Mouse (Mus musculus) lung, postnatal 0 days (tissue): ENCODE measurements around the gene Smad1. TPM values are rescaled to one million over a fixed set of nuclear protein-coding genes. Genes with fewer than 3 reads are reported as not detected.

ENCODE experiments used
- ATAC-seq: fragments of 200-750 bp; cut with Nextera tagmentation; 2 replicates; pipeline ENCODE4 v1.8.0; 2017; ENCODE audit warnings: moderate library complexity
- DNase-seq: peaks from one replicate; pipeline ENCODE4 v3.0.0-alpha.2; 2016; ENCODE audit warnings: low spot score
- H3K27ac ChIP-seq: fragments of 300-500 bp; sonication (generic); 2 replicates; pipeline ENCODE4 v1.5.1; 2014; ENCODE audit warnings: antibody characterized with exemption, mild to moderate bottlenecking, low read length, mixed read lengths
- H3K27me3 ChIP-seq: fragments of 300-500 bp; sonication (generic); replicated peaks from 2 replicates; pipeline ENCODE4 v1.6.1; 2014; ENCODE audit warnings: low read length, mixed read lengths; ENCODE audit not compliant: insufficient read depth
- H3K36me3 ChIP-seq: fragments of 300-500 bp; sonication (generic); 2 replicates; pipeline ENCODE4 v1.6.1; 2014; ENCODE audit warnings: low read length, mixed read lengths; ENCODE audit not compliant: insufficient read depth
- H3K4me1 ChIP-seq: fragments of 300-500 bp; sonication (generic); 2 replicates; pipeline ENCODE4 v1.6.1; 2014; ENCODE audit warnings: antibody characterized with exemption, low read depth, low read length, mixed read lengths; ENCODE audit not compliant: insufficient read depth
- H3K4me2 ChIP-seq: fragments of 300-500 bp; sonication (generic); replicated peaks from 2 replicates; pipeline ENCODE4 v1.6.1; 2014; ENCODE audit warnings: low read depth, mild to moderate bottlenecking, low read length, moderate library complexity, mixed read lengths
- H3K4me3 ChIP-seq: fragments of 300-500 bp; sonication (generic); 2 replicates; pipeline ENCODE4 v1.5.1; 2014; ENCODE audit warnings: low read depth, low read length
- H3K9ac ChIP-seq: fragments of 300-500 bp; sonication (generic); replicated peaks from 2 replicates; pipeline ENCODE4 v1.6.1; 2014; ENCODE audit warnings: low read depth, mild to moderate bottlenecking
- H3K9me3 ChIP-seq: fragments of 300-500 bp; sonication (generic); 2 replicates; pipeline ENCODE4 v1.6.1; 2016; ENCODE audit warnings: low read length, mixed read lengths
- CTCF ChIP-seq: IDR thresholded peaks from 2 replicates; pipeline ENCODE4 v1.5.1; 2016; ENCODE audit warnings: antibody characterized with exemption, mild to moderate bottlenecking
- EP300 ChIP-seq: IDR thresholded peaks from 2 replicates; pipeline ENCODE4 v1.6.1; 2016; ENCODE audit warnings: antibody characterized with exemption, mild to moderate bottlenecking, control low read depth
- WGBS: fragments of 180-500 bp; shearing (Covaris S2); extraction: QIAGEN DNeasy Blood & Tissue Kit; methylation state at CpG from one replicate; pipeline ENCODE4 v1.1.7; 2014; 5-methylcytosine and 5-hydroxymethylcytosine counted together
- polyA plus RNA-seq: library from polyadenylated mRNA; unstranded; fragments of >200 nt; fragmentation: Nextera tagmentation; extraction: Ambion mirVana; gene quantifications from 2 replicates; pipeline ENCODE4 v1.2.1, GENCODE M21; 2015

The Smad1 gene
- polyA plus RNA-seq, 1 experiment from 2014 or later = 23.0 TPM

DNA sequence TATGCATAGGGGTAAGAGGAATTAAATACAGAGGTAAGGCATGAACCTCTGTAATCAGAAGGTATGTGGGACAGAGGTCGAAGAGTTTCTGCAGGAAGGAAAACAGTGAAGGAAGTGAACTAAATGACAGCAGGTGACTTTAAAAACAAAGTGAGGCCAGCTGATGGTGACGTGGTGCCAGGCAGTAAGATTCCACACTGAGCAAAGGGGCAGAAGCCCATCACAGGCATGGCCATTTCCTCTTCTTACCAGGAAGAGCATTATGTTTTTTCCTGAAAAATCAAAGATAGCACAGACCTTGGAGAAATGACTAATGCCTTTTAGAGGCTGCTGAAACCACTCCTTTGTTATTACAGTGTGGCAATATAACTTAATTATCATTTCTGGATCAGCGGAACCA, 97.8 kb downstream of the Smad1 start:
- ATAC-seq (no peak), DNase-seq (no peak)
- H3K4me3 ChIP-seq = no peak overlapping the region
- no peak overlapping the region for H3K4me2 ChIP-seq
- 61% methylated on average over 3 of the region's 3 CpGs for WGBS
- H3K27me3 ChIP-seq = no peaks in the 10 kb centered on the region
- no peaks in the 10 kb centered on the region for H3K36me3 ChIP-seq
- H3K9ac ChIP-seq = no peak overlapping the region
- TF ChIP-seq CTCF (no peak), EP300 (no peak)
- H3K9me3 ChIP-seq = no peaks in the 10 kb centered on the region
- H3K4me1 ChIP-seq = no peaks in the 10 kb centered on the region
- H3K27ac ChIP-seq = no peak overlapping the region

DNA sequence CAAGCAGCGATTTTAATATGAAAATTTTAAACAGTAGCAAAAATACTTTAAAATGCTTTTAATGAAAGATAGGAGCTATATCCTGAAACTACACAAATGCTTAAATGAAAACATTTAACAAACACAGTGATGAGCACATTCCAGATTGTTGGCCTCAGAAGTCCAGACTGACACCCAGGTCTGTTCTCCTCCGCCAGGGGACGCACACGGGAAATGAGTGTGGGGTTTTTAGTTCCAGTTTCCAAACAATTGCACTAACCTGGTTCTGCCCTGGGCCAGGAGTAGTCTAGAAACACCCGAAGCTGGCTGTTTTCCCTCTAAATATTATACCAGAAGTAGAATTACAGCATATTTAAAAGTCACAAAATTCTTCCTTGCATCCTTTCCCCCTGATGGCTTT, 99.6 kb downstream of the Smad1 start:
- Histone ChIP-seq H3K9me3 (no peaks in the 10 kb centered on the region), H3K4me2 (no peak overlapping the region), H3K27ac (no peak overlapping the region), H3K4me3 (no peak overlapping the region), H3K9ac (no peak overlapping the region), H3K36me3 (no peaks in the 10 kb centered on the region), H3K27me3 (no peaks in the 10 kb centered on the region), H3K4me1 (no peaks in the 10 kb centered on the region; the same call in 1 of the 2 replicates)
- TF ChIP-seq EP300 (no peak), CTCF (peak; percentile 53)
- WGBS = 52% methylated on average over 5 of the region's 5 CpGs
- peak; percentile 32 for DNase-seq
- no peak for ATAC-seq

DNA sequence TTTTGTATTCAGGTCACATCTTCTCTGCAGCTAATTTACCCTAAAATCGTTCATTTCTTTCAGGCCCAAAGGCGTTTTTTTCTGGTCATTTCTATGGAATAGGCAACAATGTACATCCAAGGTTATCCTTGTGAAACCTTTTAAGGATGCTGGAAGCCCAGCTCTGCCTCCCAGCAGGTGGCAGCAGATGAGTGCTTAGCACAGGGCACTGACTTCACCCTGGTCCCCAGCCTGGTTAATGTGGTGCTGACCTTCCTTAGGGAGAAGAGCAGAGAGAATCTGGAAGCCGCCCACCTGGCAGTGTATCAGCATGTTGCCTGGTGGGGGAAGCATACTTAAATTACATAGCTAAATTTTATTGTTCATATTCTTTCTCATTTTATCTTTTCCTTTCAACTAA, 101.6 kb downstream of the Smad1 start:
- DNase-seq (peak; percentile 81), ATAC-seq (no peak)
- Histone ChIP-seq H3K4me3 (no peak overlapping the region), H3K4me2 (no peak overlapping the region), H3K9ac (no peak overlapping the region), H3K27ac (no peak overlapping the region), H3K9me3 (no peaks in the 10 kb centered on the region), H3K36me3 (no peaks in the 10 kb centered on the region), H3K4me1 (peaks cover 3% of the 10 kb centered on the region; the same call in 1 of the 2 replicates), H3K27me3 (no peaks in the 10 kb centered on the region)
- no peak for TF ChIP-seq EP300
- TF ChIP-seq CTCF = peak; percentile 94
- WGBS = 26% methylated on average over 3 of the region's 3 CpGs

DNA sequence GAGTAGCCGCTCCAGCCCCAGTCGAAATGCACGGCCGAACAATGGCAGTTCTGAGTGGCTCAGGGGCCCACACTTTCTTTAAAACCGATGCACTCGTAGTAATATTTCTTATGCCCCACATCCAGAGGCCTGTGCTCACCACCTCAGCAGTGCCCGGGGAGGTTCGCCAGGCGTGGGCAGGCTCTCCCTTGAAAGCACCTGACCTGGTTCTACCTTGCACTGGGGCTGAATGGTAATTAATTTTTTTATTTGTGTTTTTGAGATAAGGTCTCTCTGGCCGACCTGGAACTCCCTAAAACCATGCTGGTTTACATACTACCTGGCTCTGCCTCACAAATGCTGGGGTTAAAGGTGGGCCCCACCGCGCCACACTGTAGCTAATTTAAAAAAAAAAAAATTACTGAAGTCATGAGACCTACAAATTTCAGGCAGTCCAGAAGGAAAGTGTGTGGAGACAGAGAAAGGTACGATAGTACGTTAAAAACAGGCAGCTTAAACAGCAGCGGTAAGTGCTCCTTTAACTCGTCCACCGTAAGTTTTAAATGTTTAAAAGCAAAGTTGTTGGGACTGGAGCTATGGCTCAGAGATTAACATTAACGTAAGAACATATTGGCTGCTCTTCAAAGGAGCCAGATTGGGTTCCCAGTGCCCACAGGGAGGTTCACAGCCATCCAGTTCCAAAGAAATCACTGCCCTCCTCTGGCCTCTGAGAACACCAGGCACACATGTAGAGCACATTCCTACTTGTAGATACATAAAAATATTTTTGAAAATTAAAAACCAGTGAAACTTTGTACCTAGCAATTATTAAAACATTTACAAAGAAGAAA, 103.8 kb downstream of the Smad1 start:
- DNase-seq = no peak

DNA sequence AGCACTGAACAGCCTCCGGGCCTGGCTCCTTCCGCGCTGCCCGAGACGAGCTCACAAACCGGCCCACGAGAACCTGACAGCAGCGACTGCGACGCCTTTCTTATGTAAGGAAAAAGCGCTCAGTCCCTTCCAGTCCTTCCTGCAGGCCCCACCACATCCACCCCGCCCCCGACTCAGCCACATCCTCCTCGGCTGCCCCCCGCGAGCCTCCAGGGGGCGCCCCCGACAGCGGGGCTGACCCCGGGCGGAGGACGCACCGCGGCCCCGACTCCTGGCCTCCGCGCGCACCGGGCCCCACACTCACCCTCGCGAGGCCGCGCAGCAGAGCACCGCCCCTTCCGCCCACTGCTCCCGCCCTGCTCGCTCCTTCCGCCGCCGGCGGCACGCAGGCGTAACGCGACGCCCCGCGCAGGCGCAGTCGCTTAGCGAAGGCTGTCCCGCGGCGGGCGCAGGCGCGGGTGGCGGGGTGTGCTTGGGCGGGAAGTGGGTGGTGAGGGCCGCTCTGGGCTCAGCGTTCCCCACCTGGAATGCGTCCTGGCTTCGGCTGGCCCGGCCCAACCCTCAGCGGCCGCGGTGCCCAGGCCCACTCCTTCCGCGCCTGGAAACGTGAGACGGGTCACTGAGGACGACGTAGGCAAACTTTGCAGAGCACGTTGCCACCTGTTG, 104.6 kb downstream of the Smad1 start, which contains the start of gene Mmaa:
Gene Mmaa, minus strand, starts transcription at position 328 of the 666 bp plus-strand sequence.
- TF ChIP-seq EP300 (no peak), CTCF (peak; percentile 71)
- ATAC-seq = peak; percentile 97
- peak within 1 kb of the TSS; percentile 73 for H3K4me2 ChIP-seq
- no peaks in the 10 kb centered on the region for H3K27me3 ChIP-seq
- H3K4me3 ChIP-seq = peak within 1 kb of the TSS; percentile 57
- peak within 1 kb of the TSS; percentile 94 for H3K27ac ChIP-seq
- peak; percentile 99 for DNase-seq
- H3K4me1 ChIP-seq = peaks cover 3% of the 10 kb centered on the region; the same call in 1 of the 2 replicates
- no peaks in the 10 kb centered on the region for H3K9me3 ChIP-seq
- H3K36me3 ChIP-seq = no peaks in the 10 kb centered on the region
- peak within 1 kb of the TSS; percentile 83 for H3K9ac ChIP-seq
- WGBS = 1% methylated on average over 52 of the region's 74 CpGs

More for the DNA sequence above, 103.8 kb downstream of the Smad1 start:
- 10% methylated on average over 18 of the region's 18 CpGs for WGBS
- Histone ChIP-seq H3K4me1 (peaks cover 3% of the 10 kb centered on the region; the same call in 1 of the 2 replicates), H3K9ac (peak overlapping the region; percentile 46), H3K36me3 (no peaks in the 10 kb centered on the region), H3K9me3 (no peaks in the 10 kb centered on the region), H3K4me3 (peak overlapping the region; percentile 57), H3K27ac (peak overlapping the region; percentile 88), H3K4me2 (peak overlapping the region; percentile 73), H3K27me3 (no peaks in the 10 kb centered on the region)
- no peak for ATAC-seq
- TF ChIP-seq EP300 (no peak), CTCF (peak; percentile 32; the same call in 1 of the 2 replicates)

DNA sequence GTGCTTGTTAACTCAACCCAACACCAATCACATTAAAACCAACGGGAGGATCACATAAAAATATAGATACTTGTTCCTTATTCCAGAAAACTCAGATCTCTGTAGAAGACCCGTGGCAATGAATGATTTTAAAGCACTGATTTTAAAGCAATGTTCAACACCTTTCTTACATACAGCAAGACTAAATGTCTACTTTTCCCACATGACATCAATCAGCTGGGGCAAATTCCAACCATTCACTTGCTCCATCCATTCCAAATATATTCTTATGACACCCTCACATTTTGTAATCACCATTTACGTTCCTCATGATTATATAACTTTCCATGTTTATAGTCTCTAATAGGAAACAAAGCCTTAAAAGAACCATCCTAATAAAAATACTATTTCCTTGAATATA, 105.5 kb downstream of the Smad1 start:
- Histone ChIP-seq H3K9ac (peak overlapping the region; percentile 83; the same call in 1 of the 2 replicates), H3K4me2 (peak overlapping the region; percentile 73), H3K9me3 (no peaks in the 10 kb centered on the region), H3K27ac (peak overlapping the region; percentile 94; the same call in 1 of the 2 replicates), H3K27me3 (no peaks in the 10 kb centered on the region), H3K36me3 (no peaks in the 10 kb centered on the region), H3K4me3 (peak overlapping the region; percentile 57), H3K4me1 (peaks cover 3% of the 10 kb centered on the region; the same call in 1 of the 2 replicates)
- ATAC-seq (no peak), DNase-seq (peak; percentile 43)
- TF ChIP-seq CTCF (no peak), EP300 (no peak)
- 46% methylated on average over 3 of the region's 3 CpGs for WGBS
